18 mouse cellular contexts compared by ENCODE assay signal in genomic region chr7:140973396-140974165, GRCm38 (mm10). TPM values are rescaled to one million over a fixed set of nuclear protein-coding genes. Genes with fewer than 3 reads are reported as not detected.
DNase-seq lines count a peak whose midpoint lies in the region; ATAC-seq and TF ChIP-seq lines count a peak whose summit lies in the region.
"Had no signal": no experiment of that assay in that cellular context is flagged by ENCODE, and none has a peak within 500 bp of the region (broad histone marks: within the 10 kb centered on the region; RNA-seq: fewer than 3 reads in every experiment).

No protein-coding gene starts in this region.

- H3K4me2 ChIP-seq in lung, postnatal 0 days (replicated peaks; ENCODE audit: low read depth, low read length): no peak overlapping the region
- H3K4me2 ChIP-seq in intestine, embryonic 16.5 days (ENCODE audit: low read depth, low read length): no peak overlapping the region
- H3K4me2 ChIP-seq in stomach, embryonic 16.5 days (ENCODE audit: low read depth, low read length): no peak overlapping the region
- H3K4me2 ChIP-seq: heart, embryonic 11.5 days; hindbrain, embryonic 12.5 days; midbrain, embryonic 13.5 days had no signal

- no peak for TF ChIP-seq EP300 in lung, postnatal 0 days (IDR thresholded peaks at IDR 0.05)

- H3K27ac ChIP-seq in lung, postnatal 0 days (ENCODE audit: low read length): peak overlapping the region; percentile 38
- peak overlapping the region; percentile 72 for H3K27ac ChIP-seq in intestine, embryonic 16.5 days (ENCODE audit: low read length)
- peak overlapping the region; percentile 5; the same call in 1 of the 2 replicates for H3K27ac ChIP-seq in stomach, embryonic 16.5 days (ENCODE audit: low read length)
- H3K27ac ChIP-seq: hindbrain, embryonic 12.5 days; midbrain, embryonic 13.5 days had no signal

- peaks cover 5% of the 10 kb centered on the region; the same call in 1 of the 2 replicates for H3K4me1 ChIP-seq in lung, postnatal 0 days (ENCODE audit: insufficient read depth, low read depth, low read length)
- H3K4me1 ChIP-seq in intestine, embryonic 16.5 days (ENCODE audit: control insufficient read depth, insufficient read depth, low read length): peaks cover 30% of the 10 kb centered on the region
- H3K4me1 ChIP-seq in stomach, embryonic 16.5 days (ENCODE audit: control insufficient read depth, insufficient read depth, low read length): peaks cover 28% of the 10 kb centered on the region
- H3K4me1 ChIP-seq: hindbrain, embryonic 12.5 days had no signal

- H3K36me3 ChIP-seq in lung, postnatal 0 days (ENCODE audit: insufficient read depth, low read length): no peaks in the 10 kb centered on the region
- no peaks in the 10 kb centered on the region for H3K36me3 ChIP-seq in intestine, embryonic 16.5 days (ENCODE audit: control insufficient read depth, insufficient read depth, low read length)
- no peaks in the 10 kb centered on the region for H3K36me3 ChIP-seq in stomach, embryonic 16.5 days (ENCODE audit: control insufficient read depth, insufficient read depth, low read length)
- H3K36me3 ChIP-seq: hindbrain, embryonic 12.5 days; midbrain, embryonic 13.5 days had no signal

- no peak for ATAC-seq in lung, postnatal 0 days
- no peak for ATAC-seq in intestine, embryonic 16.5 days
- ATAC-seq in stomach, embryonic 16.5 days (ENCODE audit: insufficient read depth, low FRiP score): no peak
- ATAC-seq: midbrain, embryonic 13.5 days had no signal

- no peak overlapping the region for H3K9ac ChIP-seq in lung, postnatal 0 days (replicated peaks; ENCODE audit: low read depth)
- H3K9ac ChIP-seq in intestine, embryonic 16.5 days (ENCODE audit: low read depth, low read length): peak overlapping the region; percentile 30; the same call in 1 of the 2 replicates
- no peak overlapping the region for H3K9ac ChIP-seq in stomach, embryonic 16.5 days (ENCODE audit: low read length)
- H3K9ac ChIP-seq: hindbrain, embryonic 12.5 days; midbrain, embryonic 13.5 days had no signal

- TF ChIP-seq CTCF in lung, postnatal 0 days (IDR thresholded peaks at IDR 0.05): no peak

- no peaks in the 10 kb centered on the region for H3K27me3 ChIP-seq in lung, postnatal 0 days (replicated peaks; ENCODE audit: insufficient read depth, low read length)
- H3K27me3 ChIP-seq in intestine, embryonic 16.5 days (replicated peaks; ENCODE audit: control insufficient read depth, insufficient read depth, low read length): no peaks in the 10 kb centered on the region
- H3K27me3 ChIP-seq in stomach, embryonic 16.5 days (ENCODE audit: control insufficient read depth, insufficient read depth, low read length): no peaks in the 10 kb centered on the region

- WGBS in lung, postnatal 0 days: 53% methylated on average over 14 of the region's 14 CpGs
- WGBS in intestine, embryonic 16.5 days: 41% methylated on average over 14 of the region's 14 CpGs
- 41% methylated on average over 14 of the region's 14 CpGs for WGBS in stomach, embryonic 16.5 days

- no peak overlapping the region for H3K4me3 ChIP-seq in lung, postnatal 0 days (ENCODE audit: low read depth, low read length)
- H3K4me3 ChIP-seq in intestine, embryonic 16.5 days (ENCODE audit: low read length): no peak overlapping the region
- no peak overlapping the region for H3K4me3 ChIP-seq in stomach, embryonic 16.5 days (replicated peaks; ENCODE audit: low read length)
- H3K4me3 ChIP-seq: hindbrain, embryonic 12.5 days; midbrain, embryonic 13.5 days had no signal

- DNase-seq in lung, postnatal 0 days (ENCODE audit: low spot score): peak; percentile 35
- no peak for DNase-seq in lung, postnatal 25 days (ENCODE audit: low spot score)
- DNase-seq in NIH3T3 (ENCODE audit: low read depth): peak; percentile 79
- DNase-seq in ovary, adult 18-20 months (ENCODE audit: low spot score): no peak
- no peak for DNase-seq in B cell, adult 2 months
- DNase-seq: adrenal gland, postnatal 36 days; cerebellum, adult 11-12 months; spleen, adult 18-20 months; thymus, postnatal 25 days had no signal

- no peaks in the 10 kb centered on the region for H3K9me3 ChIP-seq in lung, postnatal 0 days (ENCODE audit: low read length)
- no peaks in the 10 kb centered on the region for H3K9me3 ChIP-seq in intestine, embryonic 16.5 days (ENCODE audit: control insufficient read depth, low read length)
- no peaks in the 10 kb centered on the region for H3K9me3 ChIP-seq in stomach, embryonic 16.5 days (replicated peaks; ENCODE audit: control insufficient read depth, low read length)
- H3K9me3 ChIP-seq: hindbrain, embryonic 12.5 days; midbrain, embryonic 13.5 days had no signal

RNA-seq across cellular contexts. Expression of gene Ifitm1, which starts 6.6 kb away (rescaled TPM):
- 402 and 510 TPM in 2 replicates for polyA plus RNA-seq in lung, postnatal 0 days (2015; fragmentation: Nextera tagmentation; extraction: Ambion mirVana)
- polyA plus RNA-seq in intestine, embryonic 16.5 days (2015; fragmentation: Nextera tagmentation; extraction: Ambion mirVana): 117 and 123 TPM in 2 replicates
- polyA plus RNA-seq in stomach, embryonic 16.5 days (2015; fragmentation: Nextera tagmentation; extraction: Ambion mirVana): 156 and 185 TPM in 2 replicates

RNA-seq across cellular contexts. Expression of gene Ifitm2, which starts 17.8 kb away (rescaled TPM):
- 1,373 and 1,710 TPM in 2 replicates for polyA plus RNA-seq in lung, postnatal 0 days (2015; fragmentation: Nextera tagmentation; extraction: Ambion mirVana)
- 1,203 and 1,252 TPM in 2 replicates for polyA plus RNA-seq in intestine, embryonic 16.5 days (2015; fragmentation: Nextera tagmentation; extraction: Ambion mirVana)
- 1,006 and 1,276 TPM in 2 replicates for polyA plus RNA-seq in stomach, embryonic 16.5 days (2015; fragmentation: Nextera tagmentation; extraction: Ambion mirVana)

RNA-seq across cellular contexts. Expression of gene Gm45717, which starts 17.8 kb away (rescaled TPM):
- 0.31 TPM in 1 of 2 replicates, not detected in the other for polyA plus RNA-seq in lung, postnatal 0 days (2015; fragmentation: Nextera tagmentation; extraction: Ambion mirVana)
- 1.0 TPM in 1 of 2 replicates, not detected in the other for polyA plus RNA-seq in intestine, embryonic 16.5 days (2015; fragmentation: Nextera tagmentation; extraction: Ambion mirVana)
- polyA plus RNA-seq in stomach, embryonic 16.5 days (2015; fragmentation: Nextera tagmentation; extraction: Ambion mirVana): not detected in 2 replicates
- polyA plus RNA-seq: embryonic facial prominence, embryonic 11.5 days; large intestine, adult 2 months; lung, embryonic 16.5 days; midbrain, embryonic 13.5 days; neural tube, embryonic 14.5 days had no signal

RNA-seq across cellular contexts. Expression of gene Ifitm5, which starts 23.5 kb away (rescaled TPM):
- 1.6 and 1.8 TPM in 2 replicates for polyA plus RNA-seq in lung, postnatal 0 days (2015; fragmentation: Nextera tagmentation; extraction: Ambion mirVana)
- 2.0 and 2.4 TPM in 2 replicates for polyA plus RNA-seq in intestine, embryonic 16.5 days (2015; fragmentation: Nextera tagmentation; extraction: Ambion mirVana)
- polyA plus RNA-seq in stomach, embryonic 16.5 days (2015; fragmentation: Nextera tagmentation; extraction: Ambion mirVana): 3.8 and 4.4 TPM in 2 replicates

RNA-seq across cellular contexts. Expression of gene Pgghg, which starts 32.4 kb away (rescaled TPM):
- 12.7 and 14.4 TPM in 2 replicates for polyA plus RNA-seq in lung, postnatal 0 days (2015; fragmentation: Nextera tagmentation; extraction: Ambion mirVana)
- 23.4 and 23.6 TPM in 2 replicates for polyA plus RNA-seq in intestine, embryonic 16.5 days (2015; fragmentation: Nextera tagmentation; extraction: Ambion mirVana)
- 25.6 and 27.3 TPM in 2 replicates for polyA plus RNA-seq in stomach, embryonic 16.5 days (2015; fragmentation: Nextera tagmentation; extraction: Ambion mirVana)

Comparison
In these comparisons a context has a peak if more than half of its experiments do, and no peak if none do; other contexts are left out.
1. DNase-seq: peak in lung, postnatal 0 days (single experiment) and NIH3T3 (single experiment); none in lung, postnatal 25 days (single experiment), ovary, adult 18-20 months (single experiment) and B cell, adult 2 months (0 of 2).
2. H3K27ac ChIP-seq: peak in every context shown above with its lines; median percentile 72 in intestine, embryonic 16.5 days; 38 in lung, postnatal 0 days; 5 in stomach, embryonic 16.5 days.